Mouse (Mus musculus): ENCODE results near the gene Epb41l5. TPM values are rescaled to one million over a fixed set of nuclear protein-coding genes. Genes with fewer than 3 reads are reported as not detected.

Gene Epb41l5
- total RNA-seq, 2 experiments from 2014 or later, result 4.4 to 5.4 TPM

- DNase-seq (ENCODE audit: low spot score in 2 of 2), result no peak
Observed at GRCm38 (mm10) chr1:119503181-119503580, 145.6 kb downstream of the Epb41l5 start.

GRCm38 (mm10) chr1:119502729-119503128, 146.1 kb downstream of the Epb41l5 start:
- DNase-seq (ENCODE audit: low spot score in 2 of 2), result no peak

GRCm38 (mm10) chr1:119501881-119502280, 146.9 kb downstream of the Epb41l5 start:
- DNase-seq (ENCODE audit: low spot score in 2 of 2), result no peak

DNA sequence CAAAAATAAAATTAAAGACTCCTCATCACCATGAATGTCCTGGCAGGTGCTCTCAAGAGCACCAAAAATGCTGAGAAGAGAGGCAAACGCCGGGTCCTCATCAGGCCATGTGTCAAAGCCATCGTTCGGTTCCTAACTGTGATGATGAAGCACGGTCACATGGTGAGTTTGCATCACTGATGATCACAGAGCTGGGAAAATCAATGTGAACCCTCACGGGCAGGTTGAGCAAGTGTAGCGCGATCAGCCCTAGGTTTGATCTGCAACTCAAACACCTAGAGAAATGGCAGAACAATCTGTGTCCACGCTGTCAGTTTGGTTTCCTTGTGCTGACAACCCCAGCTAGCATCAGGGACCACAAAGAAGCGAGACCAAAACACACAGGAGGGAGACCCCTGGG, 149.3 kb downstream of the Epb41l5 start:
- no peak for DNase-seq (ENCODE audit: low spot score in 2 of 2)

GRCm38 (mm10) chr1:119498536-119499231, 150.1 kb downstream of the Epb41l5 start:
- no peak for DNase-seq (ENCODE audit: low spot score in 2 of 2)

DNA sequence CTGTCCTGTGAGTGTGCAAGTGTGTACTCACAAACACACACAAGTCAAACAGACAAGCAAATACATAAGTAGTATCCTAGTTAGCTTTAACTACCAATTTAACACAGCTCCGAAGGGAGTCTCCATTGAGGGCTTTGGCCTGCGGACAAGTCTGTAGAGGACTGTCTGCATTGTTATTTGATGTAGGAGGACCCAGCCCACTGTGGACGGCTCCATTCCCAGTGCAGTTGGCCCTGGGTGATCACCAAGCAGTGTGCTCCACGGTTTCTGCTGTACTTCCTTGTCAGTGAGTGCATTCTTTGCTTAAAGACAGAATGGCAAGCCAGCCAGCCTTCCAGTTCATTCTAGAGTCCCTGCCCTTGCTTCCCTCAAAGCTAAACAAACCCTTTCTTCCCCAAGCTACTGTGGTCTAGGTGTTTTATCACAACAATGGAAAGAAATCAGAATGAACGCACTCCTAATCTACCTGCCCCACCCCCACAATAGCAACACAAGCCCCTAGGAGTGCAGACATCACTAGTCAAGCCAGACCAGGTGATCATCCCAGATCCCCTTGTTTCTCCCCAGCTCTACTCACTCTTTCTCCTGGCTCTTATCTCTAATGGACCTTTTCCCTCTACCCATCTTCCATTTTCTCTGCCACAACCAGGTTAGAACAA, 151.3 kb downstream of the Epb41l5 start:
- no peak for DNase-seq (ENCODE audit: low spot score in 2 of 2)

- DNase-seq (ENCODE audit: low spot score in 2 of 2), result no peak
Observed at GRCm38 (mm10) chr1:119495396-119495775, 153.4 kb downstream of the Epb41l5 start.

Other genes starting within 250 kb of the Epb41l5 start
- 1 to 10 TPM; 5.8 to 6.2 TPM for gene Inhbb, start 226.8 kb downstream of the Epb41l5 start, total RNA-seq (2021)
- gene Ralb, start 144.2 kb downstream of the Epb41l5 start, total RNA-seq (2021), result 10 to 100 TPM; 20.8 to 21.0 TPM
- 10 to 100 TPM; 14.4 to 15.7 TPM for gene Tmem185b, start 122.8 kb downstream of the Epb41l5 start, total RNA-seq (2021)
- gene Ptpn4, start 188.6 kb upstream of the Epb41l5 start, total RNA-seq (2021), result 10 to 100 TPM; 56.9 to 61.0 TPM

All from layer of hippocampus, adult 18-20 months (tissue).